ENCODE assay signal across 8 mouse cellular contexts in the genomic region with DNA sequence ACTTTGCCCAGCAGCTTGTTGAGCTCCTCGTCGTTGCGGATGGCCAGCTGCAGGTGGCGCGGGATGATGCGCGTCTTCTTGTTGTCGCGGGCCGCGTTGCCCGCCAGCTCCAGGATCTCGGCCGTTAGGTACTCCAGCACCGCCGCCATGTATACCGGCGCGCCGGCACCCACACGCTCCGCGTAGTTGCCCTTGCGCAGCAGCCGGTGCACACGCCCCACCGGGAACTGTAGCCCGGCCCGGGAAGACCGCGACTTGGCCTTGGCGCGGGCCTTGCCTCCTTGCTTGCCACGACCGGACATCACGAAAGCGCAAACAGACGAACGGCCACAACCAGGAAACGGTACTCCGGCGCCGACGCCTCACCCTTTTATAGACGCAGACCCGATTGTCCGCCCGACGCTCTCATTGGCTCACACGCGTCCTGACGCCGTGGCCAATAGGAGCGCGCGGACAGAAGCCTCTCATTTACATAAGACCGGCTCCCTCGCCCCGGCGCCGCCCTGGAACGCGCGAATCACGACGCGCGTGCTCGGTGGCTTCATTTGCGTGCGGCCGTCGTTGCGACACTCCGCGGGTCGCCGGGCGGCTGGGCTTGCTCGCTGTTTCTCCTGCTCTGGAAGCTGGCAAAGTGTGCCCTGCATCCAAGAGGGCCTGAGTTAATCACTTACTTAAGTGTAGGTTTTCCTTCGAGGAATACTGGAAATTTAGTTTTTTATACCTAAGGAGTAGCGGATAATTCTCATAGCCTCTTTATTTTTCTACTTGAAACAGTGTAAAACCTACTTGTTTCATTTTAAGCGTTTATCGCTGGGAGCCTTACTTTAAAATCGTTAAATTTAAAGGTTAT. TPM values are rescaled to one million over a fixed set of nuclear protein-coding genes. Genes with fewer than 3 reads are reported as not detected.
DNase-seq lines count a peak whose midpoint lies in the region; ATAC-seq lines count a peak whose summit lies in the region.
"Not testable (repeated sequence)": the region's sequence is repeated elsewhere in the genome, so short reads cannot be mapped to it uniquely, and the experiment has no call there.

A gene (minus strand): TSS at position 328 of the 850 bp plus-strand sequence.

- peak; percentile 64 for DNase-seq in adipocyte (ENCODE audit: low spot score)
- DNase-seq in embryo, embryonic 9.5 days (ENCODE audit: extremely low spot score), result peak; percentile 75
- DNase-seq in gastrocnemius, postnatal 4 days (ENCODE audit: low spot score in 2 of 2), result peak; percentile 82 to 94
- DNase-seq in left cerebral cortex, postnatal 25 days (ENCODE audit: low spot score in 2 of 2), result peak; percentile 97 to 98
- DNase-seq in midbrain, embryonic 10.5 days (ENCODE audit: low spot score), result peak; percentile 77
- peak; percentile 87 for DNase-seq in right cerebral cortex, postnatal 4 days
- peak; percentile 82 for DNase-seq in yolk sac, embryonic 10.5 days (ENCODE audit: low spot score)

- peak within 1 kb of the TSS; percentile 59 for H3K9ac ChIP-seq in intestine, embryonic 16.5 days (ENCODE audit: low read depth, low read length)

- WGBS in intestine, embryonic 16.5 days, result 6% methylated on average over 18 of the region's 85 CpGs
- 4% methylated on average over 44 of the region's 85 CpGs for WGBS in midbrain, embryonic 10.5 days

- H3K36me3 ChIP-seq in intestine, embryonic 16.5 days (ENCODE audit: control insufficient read depth, insufficient read depth, low read length); midbrain, embryonic 10.5 days: not testable (repeated sequence)

- H3K27me3 ChIP-seq in intestine, embryonic 16.5 days (replicated peaks; ENCODE audit: control insufficient read depth, insufficient read depth, low read length); midbrain, embryonic 10.5 days (ENCODE audit: low read depth, poor library complexity, severe bottlenecking): not testable (repeated sequence)

- H3K4me2 ChIP-seq in intestine, embryonic 16.5 days (ENCODE audit: low read depth, low read length), result peak within 1 kb of the TSS; percentile 43

- H3K4me3 ChIP-seq in intestine, embryonic 16.5 days (ENCODE audit: low read length), result peak within 1 kb of the TSS; percentile 31
- H3K4me3 ChIP-seq in midbrain, embryonic 10.5 days, result peak within 1 kb of the TSS; percentile 48

- H3K9me3 ChIP-seq in intestine, embryonic 16.5 days (ENCODE audit: control insufficient read depth, low read length); midbrain, embryonic 10.5 days (replicated peaks): not testable (repeated sequence)

- H3K4me1 ChIP-seq in intestine, embryonic 16.5 days (ENCODE audit: control insufficient read depth, insufficient read depth, low read length), result peaks cover 21% of the 10 kb centered on the region
- H3K4me1 ChIP-seq in midbrain, embryonic 10.5 days, result peaks cover 39% of the 10 kb centered on the region

- intact Hi-C loops in left cerebral cortex, postnatal 25 days (cut with DNase I), result not testable (repeated sequence)

- ATAC-seq in intestine, embryonic 16.5 days, result peak; percentile 82

- H3K27ac ChIP-seq in intestine, embryonic 16.5 days (ENCODE audit: low read length), result peak within 1 kb of the TSS; percentile 84
- H3K27ac ChIP-seq in midbrain, embryonic 10.5 days (replicated peaks), result peak within 1 kb of the TSS; percentile 98

RNA-seq across cellular contexts. Expression of the gene that starts here (rescaled TPM):
- 1,000 to 10,000 TPM; 1,169 to 1,327 TPM for total RNA-seq in gastrocnemius, postnatal 4 days (2021)
- polyA plus RNA-seq in intestine, embryonic 16.5 days (2015; fragmentation: Nextera tagmentation; extraction: Ambion mirVana), result 37.3 and 43.2 TPM in 2 replicates
- 100 to 1,000 TPM; 158 to 179 TPM for total RNA-seq in left cerebral cortex, postnatal 25 days (2021)
- polyA plus RNA-seq in midbrain, embryonic 10.5 days (2016; fragmentation: Nextera tagmentation; extraction: Ambion mirVana), result 24.3 and 34.9 TPM in 2 replicates

Comparison
In these comparisons a context has a peak if more than half of its experiments do, and no peak if none do; other contexts are left out.
1. Peak in every context shown above with its lines: DNase-seq, ATAC-seq, H3K4me3 ChIP-seq and H3K27ac ChIP-seq.
2. RNA of the gene that starts here (total RNA-seq): 1,169 to 1,327 TPM in gastrocnemius, postnatal 4 days; 158 to 179 TPM in left cerebral cortex, postnatal 25 days; every median in the first group is over 4 times any median in the second.